Mouse (Mus musculus) right cerebral cortex, postnatal 14 days (tissue): ENCODE measurements at regions not wholly inside any gene's neighbourhood (a gene's known extent, or its start where the extent isn't known, plus 50 kb on each side); places are given as distances from the start of the nearest gene placed in this dataset.
A peak's percentile ranks its signal among the peaks of the same experiment; 100 is the strongest.

Experiments used
- DNase-seq: peaks from one replicate; pipeline ENCODE4 v3.0.0; 2022

GRCm38 (mm10) chr12:86830247-86830585 is 54.4 kb downstream of the Irf2bpl start:
- DNase-seq = no peak

- no peak for DNase-seq
Observed at GRCm38 (mm10) chr12:86829581-86830246, 54.9 kb downstream of the Irf2bpl start.

GRCm38 (mm10) chr12:86827241-86827606 is 57.4 kb downstream of the Irf2bpl start:
- no peak for DNase-seq

GRCm38 (mm10) chr12:86826420-86827240 is 58.0 kb downstream of the Irf2bpl start:
- DNase-seq = peak; percentile 61

- DNase-seq = no peak
Observed at GRCm38 (mm10) chr12:86825584-86826419, 58.8 kb downstream of the Irf2bpl start.

- peak; percentile 78 for DNase-seq
Observed at GRCm38 (mm10) chr12:86824860-86825583, 59.6 kb downstream of the Irf2bpl start.

GRCm38 (mm10) chr12:86823855-86824589 is 60.6 kb downstream of the Irf2bpl start:
- peak; percentile 93 for DNase-seq

- DNase-seq = no peak
Observed at GRCm38 (mm10) chr12:86823488-86823854, 61.1 kb downstream of the Irf2bpl start.

- no peak for DNase-seq
Observed at GRCm38 (mm10) chr12:86821183-86821582, 63.4 kb downstream of the Irf2bpl start.

- DNase-seq = no peak
Observed at GRCm38 (mm10) chr12:86819568-86819967, 65.0 kb downstream of the Irf2bpl start.

- DNase-seq = no peak
Observed at GRCm38 (mm10) chr12:86819163-86819562, 65.4 kb downstream of the Irf2bpl start.

- no peak for DNase-seq
Observed at GRCm38 (mm10) chr12:86818201-86818600, 66.4 kb downstream of the Irf2bpl start.

GRCm38 (mm10) chr12:86816702-86817610 is 67.6 kb downstream of the Irf2bpl start:
- no peak for DNase-seq

GRCm38 (mm10) chr12:86816171-86816701 is 68.4 kb downstream of the Irf2bpl start:
- DNase-seq = peak; percentile 71

- DNase-seq = peak; percentile 46
Observed at GRCm38 (mm10) chr12:86814740-86815139, 69.9 kb downstream of the Irf2bpl start.
